Mouse (Mus musculus): Measurements from ENCODE around the gene Slc22a5.
A peak's percentile ranks its signal among the peaks of the same experiment; 100 is the strongest.
"Not testable (repeated sequence)": the region's sequence is repeated elsewhere in the genome, so short reads cannot be mapped to it uniquely, and the experiment has no call there.

Slc22a5 gene

GRCm38 (mm10) chr11:53888242-53888641 lies 3.2 kb downstream of the Slc22a5 start:
- no peak for DNase-seq (ENCODE audit: low spot score in 2 of 2)

GRCm38 (mm10) chr11:53883287-53883686 lies 8.2 kb downstream of the Slc22a5 start:
- DNase-seq (ENCODE audit: low spot score in 2 of 2): no peak

- DNase-seq (ENCODE audit: low spot score in 2 of 2): not testable (repeated sequence)
These were observed 13.4 kb downstream of the Slc22a5 start for GRCm38 (mm10) chr11:53878096-53878495.

- DNase-seq (ENCODE audit: low spot score in 2 of 2): no peak
These were observed 15.0 kb downstream of the Slc22a5 start for GRCm38 (mm10) chr11:53876488-53876887.

- DNase-seq (ENCODE audit: low spot score in 2 of 2): no peak
These were observed 16.8 kb downstream of the Slc22a5 start for GRCm38 (mm10) chr11:53874706-53875105.

GRCm38 (mm10) chr11:53873909-53874704 lies 17.4 kb downstream of the Slc22a5 start:
- not testable (repeated sequence) for DNase-seq (ENCODE audit: low spot score in 2 of 2)

- no peak for DNase-seq (ENCODE audit: low spot score in 2 of 2)
These were observed 19.5 kb downstream of the Slc22a5 start for GRCm38 (mm10) chr11:53871786-53872507.

GRCm38 (mm10) chr11:53869172-53869571 lies 22.3 kb downstream of the Slc22a5 start:
- no peak for DNase-seq (ENCODE audit: low spot score in 2 of 2)

- not testable (repeated sequence) for DNase-seq (ENCODE audit: low spot score in 2 of 2)
These were observed 23.1 kb downstream of the Slc22a5 start for GRCm38 (mm10) chr11:53868323-53868722.

GRCm38 (mm10) chr11:53864724-53865310 lies 26.6 kb downstream of the Slc22a5 start:
- DNase-seq (ENCODE audit: low spot score in 2 of 2): not testable (repeated sequence)

- DNase-seq (ENCODE audit: low spot score in 2 of 2): not testable (repeated sequence)
These were observed 30.5 kb downstream of the Slc22a5 start for GRCm38 (mm10) chr11:53860944-53861343.

- peak; percentile 29 to 39 for DNase-seq (ENCODE audit: low spot score in 2 of 2)
These were observed 32.5 kb downstream of the Slc22a5 start, which contains the start of gene Gm12216 for GRCm38 (mm10) chr11:53858761-53859580. Gm12216 (minus strand) TSS chr11:53859256.

- no peak for DNase-seq (ENCODE audit: low spot score in 2 of 2)
These were observed 33.3 kb downstream of the Slc22a5 start for GRCm38 (mm10) chr11:53858058-53858760.

GRCm38 (mm10) chr11:53853665-53854064 lies 37.8 kb downstream of the Slc22a5 start:
- DNase-seq (ENCODE audit: low spot score in 2 of 2): no peak

- no peak for DNase-seq (ENCODE audit: low spot score in 2 of 2)
These were observed 39.7 kb downstream of the Slc22a5 start for GRCm38 (mm10) chr11:53851795-53852194.

- peak; percentile 75 to 85 for DNase-seq (ENCODE audit: low spot score in 2 of 2)
These were observed 41.7 kb downstream of the Slc22a5 start for GRCm38 (mm10) chr11:53849588-53850320.

- no peak for DNase-seq (ENCODE audit: low spot score in 2 of 2)
These were observed 45.8 kb downstream of the Slc22a5 start for GRCm38 (mm10) chr11:53845680-53846079.

GRCm38 (mm10) chr11:53843106-53843505 lies 48.4 kb downstream of the Slc22a5 start:
- no peak for DNase-seq (ENCODE audit: low spot score in 2 of 2)

GRCm38 (mm10) chr11:53842161-53842581 lies 49.3 kb downstream of the Slc22a5 start:
- no peak for DNase-seq (ENCODE audit: low spot score in 2 of 2)

GRCm38 (mm10) chr11:53841514-53841913 lies 49.9 kb downstream of the Slc22a5 start:
- DNase-seq (ENCODE audit: low spot score in 2 of 2): no peak
